Mouse (Mus musculus): ENCODE data around the gene Tmem88b.
A peak's percentile ranks its signal among the peaks of the same experiment; 100 is the strongest.
"Not testable (repeated sequence)": the region's sequence is repeated elsewhere in the genome, so short reads cannot be mapped to it uniquely, and the experiment has no call there.

Gene Tmem88b

GRCm38 (mm10) chr4:155759862-155760612 is 25.6 kb downstream of the Tmem88b start:
- peak; percentile 49 for DNase-seq

- DNase-seq, result peak; percentile 28
Observed at GRCm38 (mm10) chr4:155757011-155757410, 28.7 kb downstream of the Tmem88b start.

GRCm38 (mm10) chr4:155746575-155747490 is 38.8 kb downstream of the Tmem88b start:
- peak; percentile 76 for DNase-seq

- peak; percentile 91 for DNase-seq
Observed at GRCm38 (mm10) chr4:155746036-155746548, 39.6 kb downstream of the Tmem88b start.

- no peak for DNase-seq
Observed at GRCm38 (mm10) chr4:155745136-155745535, 40.5 kb downstream of the Tmem88b start.

GRCm38 (mm10) chr4:155744474-155744873 is 41.2 kb downstream of the Tmem88b start:
- DNase-seq, result peak; percentile 74

- no peak for DNase-seq
Observed at GRCm38 (mm10) chr4:155742684-155743083, 43.0 kb downstream of the Tmem88b start.

- DNase-seq, result not testable (repeated sequence)
Observed at GRCm38 (mm10) chr4:155740681-155741080, 45.0 kb downstream of the Tmem88b start.

GRCm38 (mm10) chr4:155739741-155740636 is 45.7 kb downstream of the Tmem88b start:
- DNase-seq, result peak; percentile 88

- DNase-seq, result peak; percentile 74
Observed at GRCm38 (mm10) chr4:155739152-155739551, 46.5 kb downstream of the Tmem88b start.

- DNase-seq, result no peak
Observed at GRCm38 (mm10) chr4:155738262-155738661, 47.4 kb downstream of the Tmem88b start.

- peak; percentile 58 for DNase-seq
Observed at GRCm38 (mm10) chr4:155736421-155736820, 49.3 kb downstream of the Tmem88b start.

GRCm38 (mm10) chr4:155735788-155736187 is 49.9 kb downstream of the Tmem88b start:
- no peak for DNase-seq

GRCm38 (mm10) chr4:155734951-155735702 is 50.5 kb downstream of the Tmem88b start:
- peak; percentile 89 for DNase-seq

GRCm38 (mm10) chr4:155734350-155734941 is 51.2 kb downstream of the Tmem88b start, which contains the start of gene Tmem240:
Tmem240 (plus strand) TSS chr4:155734800.
- DNase-seq, result peak; percentile 98

GRCm38 (mm10) chr4:155733267-155733666 is 52.4 kb downstream of the Tmem88b start:
- peak; percentile 36 for DNase-seq

Measured in cerebellum, adult 9-11 months (tissue).